Comparison of ENCODE assay signal across 18 mouse cellular contexts in the genomic region with DNA sequence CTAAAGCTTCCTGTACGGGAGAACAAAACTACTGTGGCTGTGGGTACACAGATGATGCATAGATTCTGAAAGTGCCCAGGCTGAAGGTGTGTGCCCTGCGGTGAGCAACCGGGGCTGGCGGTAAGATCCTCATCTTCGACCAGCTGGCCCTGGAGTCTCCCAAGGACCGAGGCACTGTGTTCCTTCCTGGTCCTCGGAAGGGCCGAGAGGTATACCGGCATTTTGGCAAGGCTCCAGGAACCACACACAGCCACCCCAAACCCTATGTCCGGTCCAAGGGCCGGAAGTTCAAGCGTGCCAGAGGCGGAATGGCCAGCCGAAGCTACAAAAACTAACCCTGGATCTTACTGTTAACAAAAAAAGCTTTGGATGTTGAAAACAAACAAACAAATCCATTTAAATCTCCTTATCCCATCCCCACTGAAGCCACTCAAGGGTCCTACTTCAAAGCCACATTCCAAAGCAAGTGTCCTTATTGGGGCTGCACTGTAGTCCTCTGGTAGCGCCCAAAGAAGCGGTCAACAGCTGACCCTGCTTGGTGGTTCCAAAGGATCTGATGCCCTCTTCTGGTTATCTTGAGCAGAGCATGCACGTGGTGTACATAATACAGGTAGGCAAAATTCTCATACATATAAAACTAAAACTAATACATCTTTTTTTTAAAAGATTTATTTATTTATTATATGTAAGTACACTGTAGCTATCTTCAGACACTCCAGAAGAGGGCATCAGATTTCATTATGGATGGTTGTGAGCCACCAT. TPM values are rescaled to one million over a fixed set of nuclear protein-coding genes. Genes with fewer than 3 reads are reported as not detected.
A peak's percentile ranks its signal among the peaks of the same experiment; 100 is the strongest.
DNase-seq lines count a peak whose midpoint lies in the region; ATAC-seq and TF ChIP-seq lines count a peak whose summit lies in the region.
"Had no signal": no experiment of that assay in that cellular context is flagged by ENCODE, and none has a peak within 500 bp of the region (broad histone marks: within the 10 kb centered on the region; RNA-seq: fewer than 3 reads in every experiment).

No protein-coding gene starts in this region.

- H3K27me3 ChIP-seq in liver, adult 2 months (ENCODE audit: control insufficient read depth, insufficient read depth, low read length): no peaks in the 10 kb centered on the region
- H3K27me3 ChIP-seq in CH12.LX (replicated peaks): no peaks in the 10 kb centered on the region
- H3K27me3 ChIP-seq in intestine, embryonic 15.5 days (replicated peaks): no peaks in the 10 kb centered on the region
- H3K27me3 ChIP-seq: embryonic facial prominence, embryonic 13.5 days; heart, embryonic 15.5 days; midbrain, embryonic 13.5 days had no signal

- no peak overlapping the region for H3K27ac ChIP-seq in liver, adult 2 months (replicated peaks; ENCODE audit: insufficient read depth, low read depth, low read length)
- no peak overlapping the region for H3K27ac ChIP-seq in CH12.LX (ENCODE audit: insufficient read depth, low read depth)
- 0 out of 2 replicates have a peak overlapping the region, but pooled peaks have one; percentile 17 for H3K27ac ChIP-seq in intestine, embryonic 15.5 days
- H3K27ac ChIP-seq: heart, embryonic 15.5 days; midbrain, embryonic 13.5 days had no signal

- H3K4me1 ChIP-seq in liver, adult 2 months (ENCODE audit: control insufficient read depth, insufficient read depth, low read length): peaks cover 10% of the 10 kb centered on the region
- peaks cover 10 to 39% of the 10 kb centered on the region in 2 experiments for H3K4me1 ChIP-seq in CH12.LX (ENCODE audit: control insufficient read depth in 1 of 2, insufficient read depth in 2 of 2)
- H3K4me1 ChIP-seq in intestine, embryonic 15.5 days (replicated peaks): peaks cover 5% of the 10 kb centered on the region; the same call in 1 of the 2 replicates
- H3K4me1 ChIP-seq: heart, embryonic 15.5 days; midbrain, embryonic 13.5 days had no signal

- ATAC-seq in intestine, embryonic 15.5 days: no peak
- ATAC-seq: forebrain, postnatal 0 days; midbrain, embryonic 13.5 days had no signal

- TF ChIP-seq POLR2A in liver, adult 2 months (IDR thresholded peaks at IDR 0.05; ENCODE audit: extremely low read depth, insufficient read depth, low read length): no peak
- TF ChIP-seq POLR2A in CH12.LX (IDR thresholded peaks at IDR 0.05; ENCODE audit: low read depth, low read length): no peak

- dilution Hi-C loops in CH12.LX (cut with MboI; ENCODE audit: extremely low pct_ligation_motif_present, extremely low pct_unique_long_range_greater_than_20kb, low sequenced_read_pairs): no loop called here

- H3K9ac ChIP-seq in liver, adult 2 months (ENCODE audit: low read depth, low read length): no peak overlapping the region
- H3K9ac ChIP-seq in CH12.LX (ENCODE audit: insufficient read depth, low read depth): no peak overlapping the region
- H3K9ac ChIP-seq in intestine, embryonic 15.5 days: no peak overlapping the region
- H3K9ac ChIP-seq: embryonic facial prominence, embryonic 13.5 days; forebrain, postnatal 0 days; heart, embryonic 15.5 days; midbrain, embryonic 13.5 days had no signal

- peaks cover 2% of the 10 kb centered on the region for H3K9me3 ChIP-seq in CH12.LX (replicated peaks; ENCODE audit: low read length)
- H3K9me3 ChIP-seq in intestine, embryonic 15.5 days: no peaks in the 10 kb centered on the region
- H3K9me3 ChIP-seq: embryonic facial prominence, embryonic 13.5 days; heart, embryonic 15.5 days; midbrain, embryonic 13.5 days had no signal

- no peaks in the 10 kb centered on the region for H3K79me2 ChIP-seq in liver, adult 2 months (ENCODE audit: control insufficient read depth, insufficient read depth, low read length)
- H3K79me2 ChIP-seq in CH12.LX (replicated peaks; ENCODE audit: control insufficient read depth, extremely low read depth, insufficient read depth, poor library complexity, severe bottlenecking): no peaks in the 10 kb centered on the region

- peak; percentile 4 for DNase-seq in embryo, embryonic 10 days (ENCODE audit: low spot score)
- DNase-seq in embryo, embryonic 9.5 days (ENCODE audit: extremely low spot score): no peak
- DNase-seq in liver, adult 2 months (ENCODE audit: extremely low read depth, low read depth, low spot score): no peak
- DNase-seq in liver (no peak), CH12.LX (ENCODE audit: extremely low read depth) (no peak)
- DNase-seq in adrenal gland, postnatal 25 days: no peak
- no peak for DNase-seq in ovary, postnatal 10 days (ENCODE audit: low spot score)
- DNase-seq: cerebellum, adult 18-20 months; forebrain, postnatal 0 days; heart, adult 18-20 months; retina, postnatal 1 day; thymus, adult 2 months had no signal

- H3K4me3 ChIP-seq in liver, adult 2 months (ENCODE audit: insufficient read depth, low read depth, low read length): no peak overlapping the region
- H3K4me3 ChIP-seq in CH12.LX (replicated peaks in 1 of 3; ENCODE audit: low read depth in 2 of 3, low read length in 2 of 3, poor library complexity in 1 of 3): no peak overlapping the region
- H3K4me3 ChIP-seq in intestine, embryonic 15.5 days (replicated peaks): no peak overlapping the region
- H3K4me3 ChIP-seq: embryonic facial prominence, embryonic 13.5 days; heart, embryonic 15.5 days; midbrain, embryonic 13.5 days had no signal

- peak; percentile 25 for TF ChIP-seq RAD21 in CH12.LX (IDR thresholded peaks at IDR 0.05; ENCODE audit: low read depth, low read length)

- 91% methylated on average over 17 of the region's 17 CpGs for WGBS in liver, adult 2 months
- whole genome bisulfite sequencing in intestine, embryonic 15.5 days: 93% methylated on average over 17 of the region's 17 CpGs

- no peaks in the 10 kb centered on the region for H3K36me3 ChIP-seq in liver, adult 2 months (ENCODE audit: control insufficient read depth, insufficient read depth, low read length)
- H3K36me3 ChIP-seq in CH12.LX (replicated peaks in 1 of 2; ENCODE audit: control insufficient read depth in 1 of 2, insufficient read depth in 1 of 2, low read length in 1 of 2): no peaks in the 10 kb centered on the region
- no peaks in the 10 kb centered on the region for H3K36me3 ChIP-seq in intestine, embryonic 15.5 days
- H3K36me3 ChIP-seq: embryonic facial prominence, embryonic 13.5 days; heart, embryonic 15.5 days; midbrain, embryonic 13.5 days had no signal

- in situ Hi-C loops in CH12.LX (cut with MboI; ENCODE audit: low pct_ligation_motif_present, low pct_unique_long_range_greater_than_20kb, low sequenced_read_pairs): no loop called here

- TF ChIP-seq CTCF in liver, adult 2 months (IDR thresholded peaks at IDR 0.05; ENCODE audit: low read depth, low read length): 0 out of 2 replicates have a peak, but pooled peaks have one; percentile 7
- peak in 1 of 2 experiments; percentile 45; a peak in 2 of 4 replicates for TF ChIP-seq CTCF in CH12.LX (conservative IDR thresholded peaks at IDR 0.05 in 1 of 2, IDR thresholded peaks at IDR 0.05 in 1 of 2; ENCODE audit: low read depth in 2 of 2, low read length in 2 of 2)

- no peak overlapping the region for H3K4me2 ChIP-seq in CH12.LX (ENCODE audit: insufficient read depth, low read depth, poor library complexity, severe bottlenecking)
- no peak overlapping the region for H3K4me2 ChIP-seq in intestine, embryonic 15.5 days (replicated peaks)
- H3K4me2 ChIP-seq: embryonic facial prominence, embryonic 13.5 days; heart, embryonic 15.5 days; midbrain, embryonic 13.5 days had no signal

- no peak for TF ChIP-seq EP300 in CH12.LX (IDR thresholded peaks at IDR 0.05; ENCODE audit: low read length)

TF ChIP-seq in CH12.LX, 34 proteins besides CTCF, POLR2A, EP300 and RAD21:
- TF ChIP-seq ZC3H11A (IDR thresholded peaks at IDR 0.05; ENCODE audit: low read depth, low read length) (no peak), SMC3 (IDR thresholded peaks at IDR 0.05; ENCODE audit: low read depth, low read length) (peak; percentile 12; the same call in 1 of the 2 replicates)

RNA-seq across cellular contexts. Expression of gene Mapk3, which starts 9.6 kb away (rescaled TPM):
- total RNA-seq in liver, adult 2 months (2014; rRNA removed): 10.4 and 14.8 TPM in 2 replicates
- polyA plus RNA-seq in liver, adult 2 months (2012; rRNA removed): 68.7 and 70.7 TPM in 2 replicates
- total RNA-seq in CH12.LX (2012; rRNA removed) (13.2 and 25.3 TPM in 2 replicates), CH12.LX (2014; rRNA removed) (20.3 and 22.4 TPM in 2 replicates)
- polyA plus RNA-seq in CH12.LX (2012; ENCODE audit: insufficient read length, low read depth): 38.9 and 48.5 TPM in 2 replicates
- polyA plus RNA-seq in intestine, embryonic 15.5 days (2015; fragmentation: Nextera tagmentation; extraction: Ambion mirVana): 109 and 112 TPM in 2 replicates
- 142 and 170 TPM in 2 replicates for total RNA-seq in adrenal gland, postnatal 25 days (2021)

RNA-seq across cellular contexts. Expression of gene Gdpd3, which starts 16.4 kb away (rescaled TPM):
- total RNA-seq in liver, adult 2 months (2014; rRNA removed): 0.46 and 2.3 TPM in 2 replicates
- polyA plus RNA-seq in liver, adult 2 months (2012; rRNA removed): 8.0 and 9.0 TPM in 2 replicates
- total RNA-seq in CH12.LX (2012; rRNA removed): 1.0 and 1.5 TPM in 2 replicates
- 0.63 and 1.3 TPM in 2 replicates for total RNA-seq in CH12.LX (2014; rRNA removed)
- 1.6 and 2.2 TPM in 2 replicates for polyA plus RNA-seq in CH12.LX (2012; ENCODE audit: insufficient read length, low read depth)
- 1.4 and 1.6 TPM in 2 replicates for polyA plus RNA-seq in intestine, embryonic 15.5 days (2015; fragmentation: Nextera tagmentation; extraction: Ambion mirVana)
- 6.5 and 7.5 TPM in 2 replicates for total RNA-seq in adrenal gland, postnatal 25 days (2021)

RNA-seq across cellular contexts. Expression of gene Ypel3, which starts 27.0 kb away (rescaled TPM):
- 26.4 and 35.2 TPM in 2 replicates for total RNA-seq in liver, adult 2 months (2014; rRNA removed)
- polyA plus RNA-seq in liver, adult 2 months (2012; rRNA removed): 119 and 144 TPM in 2 replicates
- total RNA-seq in CH12.LX (2012; rRNA removed) (13.9 and 38.9 TPM in 2 replicates), CH12.LX (2014; rRNA removed) (26.0 and 33.9 TPM in 2 replicates)
- polyA plus RNA-seq in CH12.LX (2012; ENCODE audit: insufficient read length, low read depth): 40.5 and 44.0 TPM in 2 replicates
- 66.9 and 71.2 TPM in 2 replicates for polyA plus RNA-seq in intestine, embryonic 15.5 days (2015; fragmentation: Nextera tagmentation; extraction: Ambion mirVana)
- 122 and 181 TPM in 2 replicates for total RNA-seq in adrenal gland, postnatal 25 days (2021)

RNA-seq across cellular contexts. Expression of gene Tbx6, which starts 31.5 kb away (rescaled TPM):
- total RNA-seq in liver, adult 2 months (2014; rRNA removed): 0.13 and 0.18 TPM in 2 replicates
- 0.71 and 1.1 TPM in 2 replicates for polyA plus RNA-seq in liver, adult 2 months (2012; rRNA removed)
- total RNA-seq in CH12.LX (2012; rRNA removed) (15.2 and 15.8 TPM in 2 replicates), CH12.LX (2014; rRNA removed) (12.3 and 12.8 TPM in 2 replicates)
- polyA plus RNA-seq in CH12.LX (2012; ENCODE audit: insufficient read length, low read depth): 29.2 and 31.5 TPM in 2 replicates
- polyA plus RNA-seq in intestine, embryonic 15.5 days (2015; fragmentation: Nextera tagmentation; extraction: Ambion mirVana): 0.34 and 0.43 TPM in 2 replicates
- total RNA-seq in adrenal gland, postnatal 25 days (2021): 0.67 and 1.6 TPM in 2 replicates
- total RNA-seq: common myeloid progenitor, adult 5-6 weeks; hematopoietic stem cell, adult 5-6 weeks had no signal

RNA-seq across cellular contexts. Expression of gene Coro1a, which starts 42.2 kb away (rescaled TPM):
- total RNA-seq in liver, adult 2 months (2014; rRNA removed): 7.7 and 9.0 TPM in 2 replicates
- polyA plus RNA-seq in liver, adult 2 months (2012; rRNA removed): 10.6 and 22.7 TPM in 2 replicates
- total RNA-seq in CH12.LX (2012; rRNA removed): 287 and 312 TPM in 2 replicates
- total RNA-seq in CH12.LX (2014; rRNA removed): 349 and 371 TPM in 2 replicates
- polyA plus RNA-seq in CH12.LX (2012; ENCODE audit: insufficient read length, low read depth): 203 and 228 TPM in 2 replicates
- 36.9 and 39.7 TPM in 2 replicates for polyA plus RNA-seq in intestine, embryonic 15.5 days (2015; fragmentation: Nextera tagmentation; extraction: Ambion mirVana)
- 3.5 and 8.0 TPM in 2 replicates for total RNA-seq in adrenal gland, postnatal 25 days (2021)
